Mouse (Mus musculus) embryonic fibroblast, embryonic 13.5 days (primary cell): ENCODE results near the gene Kcnh1.

ENCODE experiments used
- CTCF ChIP-seq: IDR thresholded peaks from 2 replicates; pipeline ENCODE4 v1.5.1; 2011; ENCODE audit warnings: mild to moderate bottlenecking, control low read depth, low read length, moderate library complexity, borderline replicate concordance; ENCODE audit not compliant: insufficient read depth
- POLR2A ChIP-seq: IDR thresholded peaks from 2 replicates; pipeline ENCODE4 v1.6.1; 2011; ENCODE audit warnings: low read depth, mild to moderate bottlenecking, control low read depth, low read length, moderate library complexity

GRCm38 (mm10) chr1:192448512-192448911 is 257.9 kb downstream of the Kcnh1 start:
- no peak for TF ChIP-seq CTCF
- no peak for TF ChIP-seq POLR2A
